21 mouse cellular contexts compared by ENCODE assay signal in genomic region chr10:68705471-68706036, GRCm38 (mm10). TPM values are rescaled to one million over a fixed set of nuclear protein-coding genes. Genes with fewer than 3 reads are reported as not detected.
DNase-seq lines count a peak whose midpoint lies in the region; ATAC-seq lines count a peak whose summit lies in the region.
"Had no signal": no experiment of that assay in that cellular context is flagged by ENCODE, and none has a peak within 500 bp of the region (broad histone marks: within the 10 kb centered on the region; RNA-seq: fewer than 3 reads in every experiment).

No protein-coding gene starts in this region.

- 88% methylated on average over 4 of the region's 4 CpGs for WGBS in forebrain, embryonic 16.5 days

- DNase-seq in heart, adult 11 months: peak; percentile 66
- no peak for DNase-seq in heart, postnatal 10 days
- peak; percentile 73 for DNase-seq in NIH3T3 (ENCODE audit: low read depth)
- peak; percentile 38 for DNase-seq in brain, adult 2 months (ENCODE audit: low read depth, low spot score)
- DNase-seq in skeletal muscle tissue, adult 2 months (ENCODE audit: low read depth, low spot score): peak; percentile 35
- no peak for DNase-seq in cerebellum, postnatal 25 days
- no peak for DNase-seq in heart, postnatal 4 days
- DNase-seq: adrenal gland, adult 8-10 months; cerebellum, adult 8-10 months; cerebellum, postnatal 36 days; gastrocnemius, postnatal 25 days; kidney, adult 18-20 months had no signal

- no peak overlapping the region for H3K9ac ChIP-seq in forebrain, embryonic 16.5 days (replicated peaks; ENCODE audit: low read depth, low read length)
- H3K9ac ChIP-seq: forebrain, embryonic 15.5 days; heart, embryonic 13.5 days; hindbrain, embryonic 13.5 days had no signal

- no peak overlapping the region for H3K4me3 ChIP-seq in forebrain, embryonic 16.5 days (replicated peaks; ENCODE audit: low read length)
- H3K4me3 ChIP-seq: embryonic facial prominence, embryonic 10.5 days; erythroblast, embryonic 14.5 days; forebrain, embryonic 15.5 days; heart, embryonic 13.5 days; hindbrain, embryonic 13.5 days had no signal

- H3K4me1 ChIP-seq in forebrain, embryonic 16.5 days (replicated peaks; ENCODE audit: control insufficient read depth, insufficient read depth, low read length): no peaks in the 10 kb centered on the region
- H3K4me1 ChIP-seq: embryonic facial prominence, embryonic 10.5 days; forebrain, embryonic 15.5 days; heart, embryonic 13.5 days; hindbrain, embryonic 13.5 days had no signal

- H3K27me3 ChIP-seq in forebrain, embryonic 16.5 days (replicated peaks; ENCODE audit: control insufficient read depth, insufficient read depth, low read length): no peaks in the 10 kb centered on the region
- H3K27me3 ChIP-seq: CH12.LX; forebrain, embryonic 15.5 days; heart, embryonic 13.5 days; hindbrain, embryonic 13.5 days had no signal

- no peaks in the 10 kb centered on the region for H3K9me3 ChIP-seq in forebrain, embryonic 16.5 days (ENCODE audit: control insufficient read depth, low read length)
- H3K9me3 ChIP-seq: embryonic facial prominence, embryonic 10.5 days; forebrain, embryonic 15.5 days; hindbrain, embryonic 13.5 days had no signal

- no peak overlapping the region for H3K4me2 ChIP-seq in forebrain, embryonic 16.5 days (ENCODE audit: low read length)
- H3K4me2 ChIP-seq: forebrain, embryonic 15.5 days; heart, embryonic 13.5 days; hindbrain, embryonic 13.5 days had no signal

- H3K27ac ChIP-seq in forebrain, embryonic 16.5 days (ENCODE audit: low read length): no peak overlapping the region
- H3K27ac ChIP-seq: embryonic facial prominence, embryonic 10.5 days; forebrain, embryonic 15.5 days; heart, embryonic 13.5 days; hindbrain, embryonic 13.5 days; hindbrain, postnatal 0 days had no signal

- no peaks in the 10 kb centered on the region for H3K36me3 ChIP-seq in forebrain, embryonic 16.5 days (ENCODE audit: control insufficient read depth, insufficient read depth)
- H3K36me3 ChIP-seq: embryonic facial prominence, embryonic 10.5 days; forebrain, embryonic 15.5 days; heart, embryonic 13.5 days; hindbrain, embryonic 13.5 days had no signal

- no peak for ATAC-seq in forebrain, embryonic 16.5 days
- ATAC-seq: forebrain, embryonic 15.5 days; hindbrain, postnatal 0 days had no signal

- intact Hi-C loops in heart, postnatal 10 days (cut with DNase I): no loop called here

RNA-seq across cellular contexts. Expression of gene Tmem26, which starts 17.9 kb away (rescaled TPM):
- total RNA-seq in heart, postnatal 10 days (2021): under 1 TPM; 0.67 to 0.99 TPM
- polyA plus RNA-seq in forebrain, embryonic 16.5 days (2015; fragmentation: Nextera tagmentation; extraction: Ambion mirVana): 1.8 and 3.3 TPM in 2 replicates
- 1 to 10 TPM; 2.1 to 2.2 TPM for total RNA-seq in heart, postnatal 4 days (2021)
- total RNA-seq: hematopoietic stem cell, adult 5-6 weeks had no signal
- polyA plus RNA-seq: erythroblast, embryonic 14.5 days had no signal

Comparison
In these comparisons a context has a peak if more than half of its experiments do, and no peak if none do; other contexts are left out.
1. DNase-seq: peak in heart, adult 11 months (single experiment), NIH3T3 (single experiment), brain, adult 2 months (single experiment) and skeletal muscle tissue, adult 2 months (single experiment); none in heart, postnatal 10 days (0 of 2), cerebellum, postnatal 25 days (0 of 2) and heart, postnatal 4 days (single experiment).